Comparison of ENCODE assay signal across 8 mouse cellular contexts in genomic region chr11:120951237-120951636, GRCm38 (mm10). TPM values are rescaled to one million over a fixed set of nuclear protein-coding genes. Genes with fewer than 3 reads are reported as not detected.
DNase-seq lines count a peak whose midpoint lies in the region; ATAC-seq and TF ChIP-seq lines count a peak whose summit lies in the region.

No protein-coding gene starts in this region.

- ATAC-seq in cerebellum, adult (ENCODE audit: insufficient number of reproducible peaks, low FRiP score, low TSS enrichment): no peak
- no peak for ATAC-seq in limb, embryonic 14.5 days (ENCODE audit: low FRiP score, low read depth)
- ATAC-seq in stomach, embryonic 15.5 days (ENCODE audit: insufficient read depth, low FRiP score, low read depth): no peak
- no peak for ATAC-seq in granulocyte monocyte progenitor cell, adult 5-6 weeks (replicated peaks; ENCODE audit: poor library complexity, severe bottlenecking)

- H3K27me3 ChIP-seq in limb, embryonic 14.5 days (ENCODE audit: control insufficient read depth, insufficient read depth, low read length): no peaks in the 10 kb centered on the region
- H3K27me3 ChIP-seq in stomach, embryonic 15.5 days (replicated peaks): no peaks in the 10 kb centered on the region; the same call in 1 of the 2 replicates

- WGBS in limb, embryonic 14.5 days: 34% methylated on average over 8 of the region's 8 CpGs
- WGBS in stomach, embryonic 15.5 days: 28% methylated on average over 8 of the region's 8 CpGs

- TF ChIP-seq POLR2A in limb, embryonic 14.5 days (IDR thresholded peaks at IDR 0.05; ENCODE audit: borderline replicate concordance, extremely low read depth, insufficient read depth, insufficient read length): no peak

- peak overlapping the region; percentile 57 for H3K9ac ChIP-seq in limb, embryonic 14.5 days (ENCODE audit: low read depth, low read length, severe bottlenecking)
- H3K9ac ChIP-seq in stomach, embryonic 15.5 days: 0 out of 2 replicates have a peak overlapping the region, but pooled peaks have one; percentile 17

- H3K27ac ChIP-seq in limb, embryonic 14.5 days (replicated peaks; ENCODE audit: low read depth, low read length): peak overlapping the region; percentile 43; the same call in 1 of the 2 replicates
- peak overlapping the region; percentile 70 for H3K27ac ChIP-seq in stomach, embryonic 15.5 days

- peak overlapping the region; percentile 56 for H3K4me3 ChIP-seq in limb, embryonic 14.5 days (replicated peaks; ENCODE audit: low read length)
- H3K4me3 ChIP-seq in stomach, embryonic 15.5 days (replicated peaks): peak overlapping the region; percentile 54

- H3K4me2 ChIP-seq in limb, embryonic 14.5 days (replicated peaks; ENCODE audit: low read depth, low read length, severe bottlenecking): peak overlapping the region; percentile 83
- H3K4me2 ChIP-seq in stomach, embryonic 15.5 days: peak overlapping the region; percentile 83

- peaks cover 26% of the 10 kb centered on the region for H3K4me1 ChIP-seq in limb, embryonic 14.5 days (ENCODE audit: control insufficient read depth, insufficient read depth, low read length)
- peaks cover 40% of the 10 kb centered on the region for H3K4me1 ChIP-seq in stomach, embryonic 15.5 days

- H3K36me3 ChIP-seq in limb, embryonic 14.5 days (ENCODE audit: control insufficient read depth, insufficient read depth, low read length): peaks cover 20% of the 10 kb centered on the region
- peaks cover 8% of the 10 kb centered on the region; the same call in 1 of the 2 replicates for H3K36me3 ChIP-seq in stomach, embryonic 15.5 days

- peak; percentile 68 to 69 for DNase-seq in cerebellum, postnatal 10 days
- peak; percentile 60 for DNase-seq in retina, embryonic 14.5 days (ENCODE audit: low spot score)
- no peak for DNase-seq in retina, postnatal 1 day
- no peak for DNase-seq in limb, embryonic 14.5 days (ENCODE audit: low spot score)
- no peak for DNase-seq in urinary bladder, postnatal 25 days (ENCODE audit: low spot score)

- H3K9me3 ChIP-seq in limb, embryonic 14.5 days (ENCODE audit: control insufficient read depth, low read length): no peaks in the 10 kb centered on the region
- H3K9me3 ChIP-seq in stomach, embryonic 15.5 days: no peaks in the 10 kb centered on the region

RNA-seq across cellular contexts. Expression of gene Slc16a3, which starts 3.0 kb away (rescaled TPM):
- 69.5 and 111 TPM in 2 replicates for polyA plus RNA-seq in limb, embryonic 14.5 days (2012; rRNA removed)
- polyA plus RNA-seq in limb, embryonic 14.5 days (2014; fragmentation: Nextera tagmentation; extraction: Ambion mirVana): 36.3 and 36.4 TPM in 2 replicates
- 57.7 and 60.4 TPM in 2 replicates for polyA plus RNA-seq in stomach, embryonic 15.5 days (2015; fragmentation: Nextera tagmentation; extraction: Ambion mirVana)
- total RNA-seq in granulocyte monocyte progenitor cell, adult 5-6 weeks (2014; fragmentation: Nextera tagmentation): 5.0 and 11.3 TPM in 2 replicates
- 4.1 and 4.7 TPM in 2 replicates for total RNA-seq in granulocyte monocyte progenitor cell, adult 5-6 weeks (2017)

RNA-seq across cellular contexts. Expression of gene Ccdc57, which starts 18.6 kb away (rescaled TPM):
- 5.4 and 7.1 TPM in 2 replicates for polyA plus RNA-seq in limb, embryonic 14.5 days (2012; rRNA removed)
- polyA plus RNA-seq in limb, embryonic 14.5 days (2014; fragmentation: Nextera tagmentation; extraction: Ambion mirVana): 3.8 and 5.1 TPM in 2 replicates
- polyA plus RNA-seq in stomach, embryonic 15.5 days (2015; fragmentation: Nextera tagmentation; extraction: Ambion mirVana): 4.5 and 5.6 TPM in 2 replicates
- total RNA-seq in granulocyte monocyte progenitor cell, adult 5-6 weeks (2014; fragmentation: Nextera tagmentation): 4.6 and 5.2 TPM in 2 replicates
- total RNA-seq in granulocyte monocyte progenitor cell, adult 5-6 weeks (2017): 5.6 and 6.9 TPM in 2 replicates

RNA-seq across cellular contexts. Expression of gene Csnk1d, which starts 39.9 kb away (rescaled TPM):
- polyA plus RNA-seq in limb, embryonic 14.5 days (2012; rRNA removed): 140 and 148 TPM in 2 replicates
- polyA plus RNA-seq in limb, embryonic 14.5 days (2014; fragmentation: Nextera tagmentation; extraction: Ambion mirVana): 65.8 and 74.9 TPM in 2 replicates
- polyA plus RNA-seq in stomach, embryonic 15.5 days (2015; fragmentation: Nextera tagmentation; extraction: Ambion mirVana): 110 and 119 TPM in 2 replicates
- 53.7 and 63.6 TPM in 2 replicates for total RNA-seq in granulocyte monocyte progenitor cell, adult 5-6 weeks (2014; fragmentation: Nextera tagmentation)
- 68.2 and 70.6 TPM in 2 replicates for total RNA-seq in granulocyte monocyte progenitor cell, adult 5-6 weeks (2017)

Comparison
In these comparisons a context has a peak if more than half of its experiments do, and no peak if none do; other contexts are left out.
1. DNase-seq: peak in cerebellum, postnatal 10 days (2 of 2) and retina, embryonic 14.5 days (single experiment); none in retina, postnatal 1 day (single experiment), limb, embryonic 14.5 days (single experiment) and urinary bladder, postnatal 25 days (single experiment).